Mouse (Mus musculus) intestine, postnatal 0 days (tissue): ENCODE results near the gene Camk1d. TPM values are rescaled to one million over a fixed set of nuclear protein-coding genes. Genes with fewer than 3 reads are reported as not detected.

Experiments used
- ATAC-seq: fragments of 200-750 bp; cut with Nextera tagmentation; 2 replicates; pipeline ENCODE4 v1.8.0; 2017; ENCODE audit warnings: mild to moderate bottlenecking, moderate TSS enrichment, moderate library complexity
- H3K27ac ChIP-seq: fragments of 300-500 bp; sonication (generic); 2 replicates; pipeline ENCODE4 v1.5.1; 2014; ENCODE audit warnings: mild to moderate bottlenecking, low read depth, low read length, moderate library complexity
- H3K27me3 ChIP-seq: fragments of 300-500 bp; sonication (generic); replicated peaks from 2 replicates; pipeline ENCODE4 v1.6.1; 2014; ENCODE audit warnings: low read length, mixed read lengths; ENCODE audit not compliant: control insufficient read depth, insufficient read depth
- H3K36me3 ChIP-seq: fragments of 300-500 bp; sonication (generic); 2 replicates; pipeline ENCODE4 v1.6.1; 2014; ENCODE audit warnings: mild to moderate bottlenecking, moderate library complexity; ENCODE audit not compliant: control insufficient read depth, insufficient read depth
- H3K4me1 ChIP-seq: fragments of 300-500 bp; sonication (generic); replicated peaks from 2 replicates; pipeline ENCODE4 v1.6.1; 2014; ENCODE audit warnings: antibody characterized with exemption, low read length, mixed read lengths; ENCODE audit not compliant: control insufficient read depth, insufficient read depth
- H3K4me2 ChIP-seq: fragments of 300-500 bp; sonication (generic); replicated peaks from 2 replicates; pipeline ENCODE4 v1.6.1; 2014; ENCODE audit warnings: low read depth, mild to moderate bottlenecking, moderate library complexity
- H3K4me3 ChIP-seq: fragments of 300-500 bp; sonication (generic); 2 replicates; pipeline ENCODE4 v1.5.1; 2014; ENCODE audit warnings: low read depth, low read length
- H3K9ac ChIP-seq: fragments of 300-500 bp; sonication (generic); 2 replicates; pipeline ENCODE4 v1.6.1; 2014; ENCODE audit warnings: mild to moderate bottlenecking, low read depth, low read length
- H3K9me3 ChIP-seq: fragments of 300-500 bp; sonication (generic); 2 replicates; pipeline ENCODE4 v1.6.1; 2016; ENCODE audit warnings: mixed run types; ENCODE audit not compliant: control insufficient read depth
- CTCF ChIP-seq: sonication (generic); IDR thresholded peaks from 2 replicates; pipeline ENCODE4 v1.5.1; 2016; ENCODE audit warnings: low read depth, mild to moderate bottlenecking, control low read depth, antibody characterized with exemption, moderate library complexity
- WGBS: fragments of 180-500 bp; shearing (Covaris S2); extraction: QIAGEN DNeasy Blood & Tissue Kit; methylation state at CpG from one replicate; pipeline ENCODE4 v1.1.7; 2014; 5-methylcytosine and 5-hydroxymethylcytosine counted together
- polyA plus RNA-seq: library from polyadenylated mRNA; unstranded; fragments of >200 nt; fragmentation: Nextera tagmentation; extraction: Ambion mirVana; gene quantifications from 2 replicates; pipeline ENCODE4 v1.2.1, GENCODE M21; 2015

Gene Camk1d
- polyA plus RNA-seq, 1 experiment from 2014 or later = 11.3 TPM

GRCm38 (mm10) chr2:5371316-5371715 is 343.0 kb downstream of the Camk1d start:
- no peak overlapping the region for H3K4me3 ChIP-seq
- no peak for TF ChIP-seq CTCF
- no peak overlapping the region for H3K9ac ChIP-seq
- H3K27me3 ChIP-seq = no peaks in the 10 kb centered on the region
- no peaks in the 10 kb centered on the region for H3K9me3 ChIP-seq
- no peak overlapping the region for H3K27ac ChIP-seq
- peaks cover 4% of the 10 kb centered on the region; the same call in 1 of the 2 replicates for H3K4me1 ChIP-seq
- no peaks in the 10 kb centered on the region for H3K36me3 ChIP-seq
- WGBS = 72% methylated on average over 3 of the region's 3 CpGs
- H3K4me2 ChIP-seq = no peak overlapping the region
- ATAC-seq = no peak

GRCm38 (mm10) chr2:5370591-5370990 is 343.7 kb downstream of the Camk1d start:
- no peaks in the 10 kb centered on the region for H3K9me3 ChIP-seq
- no peak overlapping the region for H3K9ac ChIP-seq
- H3K27me3 ChIP-seq = no peaks in the 10 kb centered on the region
- no peaks in the 10 kb centered on the region for H3K36me3 ChIP-seq
- H3K27ac ChIP-seq = no peak overlapping the region
- WGBS = 81% methylated on average over 3 of the region's 3 CpGs
- H3K4me3 ChIP-seq = no peak overlapping the region
- no peak for ATAC-seq
- H3K4me1 ChIP-seq = peaks cover 4% of the 10 kb centered on the region; the same call in 1 of the 2 replicates
- H3K4me2 ChIP-seq = no peak overlapping the region
- no peak for TF ChIP-seq CTCF

- TF ChIP-seq CTCF = no peak
- H3K4me2 ChIP-seq = no peak overlapping the region
- no peaks in the 10 kb centered on the region for H3K4me1 ChIP-seq
- ATAC-seq = no peak
- no peak overlapping the region for H3K4me3 ChIP-seq
- H3K9ac ChIP-seq = no peak overlapping the region
- no peaks in the 10 kb centered on the region for H3K9me3 ChIP-seq
- no peaks in the 10 kb centered on the region for H3K27me3 ChIP-seq
- H3K27ac ChIP-seq = no peak overlapping the region
- 57% methylated on average over 5 of the region's 5 CpGs for WGBS
- H3K36me3 ChIP-seq = peaks cover 4% of the 10 kb centered on the region; the same call in 1 of the 2 replicates
Observed at GRCm38 (mm10) chr2:5363836-5364235, 350.5 kb downstream of the Camk1d start.

GRCm38 (mm10) chr2:5358049-5358448 is 356.3 kb downstream of the Camk1d start:
- Histone ChIP-seq H3K27ac (no peak overlapping the region), H3K9ac (no peak overlapping the region), H3K4me1 (no peaks in the 10 kb centered on the region), H3K27me3 (no peaks in the 10 kb centered on the region), H3K4me3 (no peak overlapping the region), H3K36me3 (peaks cover 10% of the 10 kb centered on the region), H3K4me2 (no peak overlapping the region), H3K9me3 (no peaks in the 10 kb centered on the region)
- TF ChIP-seq CTCF = no peak
- 82% methylated on average over 5 of the region's 5 CpGs for WGBS
- no peak for ATAC-seq

GRCm38 (mm10) chr2:5357056-5357455 is 357.3 kb downstream of the Camk1d start:
- no peaks in the 10 kb centered on the region for H3K27me3 ChIP-seq
- no peaks in the 10 kb centered on the region for H3K4me1 ChIP-seq
- H3K27ac ChIP-seq = no peak overlapping the region
- no peaks in the 10 kb centered on the region for H3K9me3 ChIP-seq
- TF ChIP-seq CTCF = no peak
- H3K4me2 ChIP-seq = no peak overlapping the region
- 81% methylated on average over 4 of the region's 4 CpGs for WGBS
- H3K36me3 ChIP-seq = peaks cover 10% of the 10 kb centered on the region
- ATAC-seq = no peak
- H3K9ac ChIP-seq = no peak overlapping the region
- no peak overlapping the region for H3K4me3 ChIP-seq

- no peaks in the 10 kb centered on the region for H3K4me1 ChIP-seq
- ATAC-seq = no peak
- no peak overlapping the region for H3K4me2 ChIP-seq
- H3K4me3 ChIP-seq = no peak overlapping the region
- TF ChIP-seq CTCF = no peak
- WGBS = 87% methylated on average over 13 of the region's 13 CpGs
- peaks cover 6% of the 10 kb centered on the region for H3K36me3 ChIP-seq
- H3K27ac ChIP-seq = no peak overlapping the region
- no peaks in the 10 kb centered on the region for H3K9me3 ChIP-seq
- H3K9ac ChIP-seq = no peak overlapping the region
- no peaks in the 10 kb centered on the region for H3K27me3 ChIP-seq
Observed at GRCm38 (mm10) chr2:5352821-5353522, 361.3 kb downstream of the Camk1d start.

- no peak for ATAC-seq
- H3K36me3 ChIP-seq = no peaks in the 10 kb centered on the region
- no peak overlapping the region for H3K4me2 ChIP-seq
- no peaks in the 10 kb centered on the region for H3K4me1 ChIP-seq
- H3K27ac ChIP-seq = no peak overlapping the region
- TF ChIP-seq CTCF = no peak
- no peak overlapping the region for H3K4me3 ChIP-seq
- H3K27me3 ChIP-seq = no peaks in the 10 kb centered on the region
- WGBS = 71% methylated on average over 9 of the region's 9 CpGs
- H3K9ac ChIP-seq = no peak overlapping the region
- H3K9me3 ChIP-seq = no peaks in the 10 kb centered on the region
Observed at GRCm38 (mm10) chr2:5345344-5345743, 369.0 kb downstream of the Camk1d start.
